ENCODE assay signal across 21 mouse cellular contexts in the genomic region with DNA sequence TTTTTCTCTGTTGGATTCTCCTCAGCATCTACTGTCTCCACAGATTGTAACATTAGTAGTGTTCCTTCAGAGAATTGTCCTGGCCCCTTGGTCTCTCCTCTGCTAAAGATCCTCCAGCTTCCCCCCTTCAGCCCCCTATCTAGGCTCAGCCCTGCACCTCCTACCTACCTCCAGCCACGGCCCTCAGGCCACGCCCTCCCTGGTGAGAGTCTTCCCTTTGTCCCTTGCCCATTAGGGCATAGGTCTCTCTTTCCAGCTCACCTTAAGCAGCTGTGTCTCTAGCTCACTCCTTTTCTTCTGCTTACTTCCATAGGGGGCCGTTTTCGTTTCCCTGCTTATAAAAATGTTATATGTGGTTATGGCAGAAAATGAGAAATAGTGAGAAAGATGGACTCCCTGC.
"Had no signal": no experiment of that assay in that cellular context is flagged by ENCODE, and none has a peak within 500 bp of the region (broad histone marks: within the 10 kb centered on the region; RNA-seq: fewer than 3 reads in every experiment).

No protein-coding gene starts in this region.

- H3K27me3 ChIP-seq: lung, embryonic 15.5 days; midbrain, embryonic 12.5 days; neural tube, embryonic 13.5 days; neural tube, embryonic 15.5 days had no signal

- H3K9me3 ChIP-seq: lung, embryonic 15.5 days; midbrain, embryonic 10.5 days; midbrain, embryonic 12.5 days; neural tube, embryonic 13.5 days; neural tube, embryonic 15.5 days had no signal

- H3K4me2 ChIP-seq: lung, embryonic 15.5 days; midbrain, embryonic 12.5 days; neural tube, embryonic 13.5 days; neural tube, embryonic 15.5 days had no signal

- H3K36me3 ChIP-seq: neural tube, embryonic 15.5 days had no signal

- H3K4me1 ChIP-seq: midbrain, embryonic 12.5 days had no signal

- H3K4me3 ChIP-seq: lung, embryonic 15.5 days; midbrain, embryonic 10.5 days; midbrain, embryonic 12.5 days; myocyte; neural tube, embryonic 13.5 days; neural tube, embryonic 15.5 days had no signal

- H3K9ac ChIP-seq: liver, postnatal 0 days; lung, embryonic 15.5 days; midbrain, embryonic 12.5 days; neural tube, embryonic 13.5 days; neural tube, embryonic 15.5 days had no signal

- DNase-seq: liver, postnatal 0 days; lung, adult 2 months; lung, postnatal 14 days; lung, postnatal 36 days; retina, postnatal 1 day; right cerebral cortex, adult 18-20 months; right cerebral cortex, postnatal 25 days; right cerebral cortex, postnatal 4 days; spleen, adult 18-20 months; thymus, adult 2 months; thymus, postnatal 25 days; thymus, postnatal 4 days had no signal

- ATAC-seq: liver, postnatal 0 days; lung, postnatal 0 days; midbrain, embryonic 16.5 days had no signal

- H3K27ac ChIP-seq: lung, embryonic 15.5 days; macrophage; midbrain, embryonic 10.5 days; midbrain, embryonic 12.5 days; neural tube, embryonic 13.5 days; neural tube, embryonic 15.5 days had no signal
